Mouse (Mus musculus) midbrain, embryonic 13.5 days (tissue): ENCODE data around the gene Tbl3. TPM values are rescaled to one million over a fixed set of nuclear protein-coding genes. Genes with fewer than 3 reads are reported as not detected.

Experiments
- ATAC-seq: fragments of 200-750 bp; cut with Nextera tagmentation; 2 replicates; pipeline ENCODE4 v1.8.0; 2017; ENCODE audit warnings: mild to moderate bottlenecking, moderate TSS enrichment, moderate library complexity
- H3K27ac ChIP-seq: fragments of 300-500 bp; sonication (generic); 2 replicates; pipeline ENCODE4 v1.5.1; 2015; ENCODE audit warnings: inconsistent platforms, mild to moderate bottlenecking, moderate library complexity
- H3K27me3 ChIP-seq: fragments of 300-500 bp; sonication (generic); 2 replicates; pipeline ENCODE4 v1.6.1; 2015; ENCODE audit warnings: mild to moderate bottlenecking, inconsistent platforms
- H3K36me3 ChIP-seq: fragments of 300-500 bp; sonication (generic); 2 replicates; pipeline ENCODE4 v1.6.1; 2015; ENCODE audit warnings: mild to moderate bottlenecking, inconsistent platforms
- H3K4me1 ChIP-seq: fragments of 300-500 bp; sonication (generic); replicated peaks from 2 replicates; pipeline ENCODE4 v1.6.1; 2015; ENCODE audit warnings: inconsistent platforms
- H3K4me2 ChIP-seq: fragments of 300-500 bp; sonication (generic); replicated peaks from 2 replicates; pipeline ENCODE4 v1.6.1; 2015; ENCODE audit warnings: moderate library complexity, mild to moderate bottlenecking, inconsistent platforms
- H3K4me3 ChIP-seq: fragments of 300-500 bp; sonication (generic); replicated peaks from 2 replicates; pipeline ENCODE4 v1.5.1; 2015; ENCODE audit warnings: mild to moderate bottlenecking, inconsistent platforms
- H3K9ac ChIP-seq: fragments of 300-500 bp; sonication (generic); replicated peaks from 2 replicates; pipeline ENCODE4 v1.6.1; 2015; ENCODE audit warnings: mild to moderate bottlenecking, inconsistent platforms
- H3K9me3 ChIP-seq: fragments of 300-500 bp; sonication (generic); 2 replicates; pipeline ENCODE4 v1.6.1; 2016; ENCODE audit warnings: mild to moderate bottlenecking, inconsistent platforms
- WGBS: fragments of 180-500 bp; shearing (Covaris S2); methylation state at CpG from one replicate; pipeline ENCODE4 v1.1.7; 2015; 5-methylcytosine and 5-hydroxymethylcytosine counted together
- polyA plus RNA-seq: library from polyadenylated mRNA; unstranded; fragments of >200 nt; fragmentation: Nextera tagmentation; extraction: Ambion mirVana; gene quantifications from 2 replicates; pipeline ENCODE4 v1.2.1, GENCODE M21; 2015

Gene Tbl3
- polyA plus RNA-seq, 1 experiment from 2014 or later: 84.3 TPM

- no peak for ATAC-seq
- H3K4me1 ChIP-seq: peaks cover 19% of the 10 kb centered on the region
- H3K36me3 ChIP-seq: peaks cover 20% of the 10 kb centered on the region
- H3K4me2 ChIP-seq: peak overlapping the region; percentile 89; the same call in 1 of the 2 replicates
- no peaks in the 10 kb centered on the region for H3K27me3 ChIP-seq
- no peak overlapping the region for H3K4me3 ChIP-seq
- H3K27ac ChIP-seq: no peak overlapping the region
- H3K9me3 ChIP-seq: no peaks in the 10 kb centered on the region
- WGBS: 36% methylated on average over 2 of the region's 2 CpGs
- H3K9ac ChIP-seq: no peak overlapping the region
These were observed 1.2 kb upstream of the Tbl3 start for GRCm38 (mm10) chr17:24708646-24709045.

- H3K27me3 ChIP-seq: no peaks in the 10 kb centered on the region
- peak; percentile 72 for ATAC-seq
- 6% methylated on average over 24 of the region's 24 CpGs for WGBS
These were observed 453 bp upstream of the Tbl3 start for GRCm38 (mm10) chr17:24707801-24708425.

GRCm38 (mm10) chr17:24705821-24706220, 1.6 kb downstream of the Tbl3 start:
- Histone ChIP-seq H3K9ac (no peak overlapping the region), H3K27me3 (no peaks in the 10 kb centered on the region), H3K36me3 (peaks cover 45% of the 10 kb centered on the region), H3K4me2 (no peak overlapping the region), H3K27ac (no peak overlapping the region), H3K4me1 (peaks cover 19% of the 10 kb centered on the region), H3K9me3 (no peaks in the 10 kb centered on the region), H3K4me3 (no peak overlapping the region)
- ATAC-seq: no peak
- 89% methylated on average over 3 of the region's 3 CpGs for WGBS

More at GRCm38 (mm10) chr17:24707801-24708425, 453 bp upstream of the Tbl3 start:
- Histone ChIP-seq H3K9me3 (no peaks in the 10 kb centered on the region), H3K4me1 (peaks cover 19% of the 10 kb centered on the region), H3K27ac (peak overlapping the region; percentile 70), H3K9ac (peak overlapping the region; percentile 71), H3K4me3 (peak overlapping the region; percentile 64), H3K36me3 (peaks cover 24% of the 10 kb centered on the region), H3K4me2 (peak overlapping the region; percentile 89)

GRCm38 (mm10) chr17:24701251-24701650, 6.2 kb downstream of the Tbl3 start:
- Histone ChIP-seq H3K4me1 (peaks cover 15% of the 10 kb centered on the region), H3K4me2 (no peak overlapping the region), H3K4me3 (no peak overlapping the region), H3K9ac (no peak overlapping the region), H3K27ac (no peak overlapping the region), H3K9me3 (no peaks in the 10 kb centered on the region), H3K27me3 (no peaks in the 10 kb centered on the region; the same call in 1 of the 2 replicates), H3K36me3 (peaks cover 61% of the 10 kb centered on the region)
- no peak for ATAC-seq
- WGBS: 92% methylated on average over 9 of the region's 9 CpGs

- ATAC-seq: no peak
- no peak overlapping the region for H3K4me2 ChIP-seq
- no peak overlapping the region for H3K9ac ChIP-seq
- no peaks in the 10 kb centered on the region for H3K9me3 ChIP-seq
- 85% methylated on average over 2 of the region's 2 CpGs for WGBS
- H3K4me3 ChIP-seq: no peak overlapping the region
- H3K4me1 ChIP-seq: peaks cover 20% of the 10 kb centered on the region
- H3K27ac ChIP-seq: no peak overlapping the region
- H3K27me3 ChIP-seq: no peaks in the 10 kb centered on the region; the same call in 1 of the 2 replicates
- peaks cover 49% of the 10 kb centered on the region for H3K36me3 ChIP-seq
These were observed 8.0 kb downstream of the Tbl3 start for GRCm38 (mm10) chr17:24699473-24699872.

- Histone ChIP-seq H3K27me3 (no peaks in the 10 kb centered on the region; the same call in 1 of the 2 replicates), H3K4me3 (no peak overlapping the region), H3K4me1 (peaks cover 24% of the 10 kb centered on the region), H3K9ac (0 out of 2 replicates have a peak overlapping the region, but pooled peaks have one; percentile 19), H3K4me2 (no peak overlapping the region), H3K9me3 (no peaks in the 10 kb centered on the region), H3K36me3 (peaks cover 42% of the 10 kb centered on the region), H3K27ac (no peak overlapping the region)
- WGBS: 68% methylated on average over 9 of the region's 9 CpGs
- ATAC-seq: no peak
These were observed 8.7 kb downstream of the Tbl3 start for GRCm38 (mm10) chr17:24698715-24699114.

- no peak for ATAC-seq
- Histone ChIP-seq H3K27me3 (no peaks in the 10 kb centered on the region; the same call in 1 of the 2 replicates), H3K27ac (no peak overlapping the region), H3K9ac (no peak overlapping the region), H3K4me1 (peaks cover 24% of the 10 kb centered on the region), H3K4me3 (no peak overlapping the region), H3K4me2 (no peak overlapping the region), H3K9me3 (no peaks in the 10 kb centered on the region), H3K36me3 (peaks cover 42% of the 10 kb centered on the region)
- 22% methylated on average over 5 of the region's 5 CpGs for WGBS
These were observed 9.5 kb downstream of the Tbl3 start for GRCm38 (mm10) chr17:24697985-24698384.

GRCm38 (mm10) chr17:24696011-24696697, 11.3 kb downstream of the Tbl3 start, which contains the start of the genes Gfer and Noxo1:
Gene Gfer (minus strand): TSS chr17:24696156.
Gene Noxo1 (plus strand): TSS chr17:24696234.
- no peaks in the 10 kb centered on the region for H3K9me3 ChIP-seq
- H3K36me3 ChIP-seq: peaks cover 36% of the 10 kb centered on the region
- H3K27ac ChIP-seq: peak within 1 kb of the TSS; percentile 90
- peak within 1 kb of the TSS; percentile 82 for H3K9ac ChIP-seq
- peak within 1 kb of the TSS; percentile 73 for H3K4me3 ChIP-seq
- peaks cover under 1% of the 10 kb centered on the region for H3K27me3 ChIP-seq
- ATAC-seq: peak; percentile 92
- under 1% methylated on average over 57 of the region's 76 CpGs for WGBS
- H3K4me2 ChIP-seq: peak within 1 kb of the TSS; percentile 68
- peaks cover 26% of the 10 kb centered on the region for H3K4me1 ChIP-seq

GRCm38 (mm10) chr17:24695326-24696010, 12.0 kb downstream of the Tbl3 start:
- 8% methylated on average over 45 of the region's 51 CpGs for WGBS
- H3K4me1 ChIP-seq: peaks cover 33% of the 10 kb centered on the region
- ATAC-seq: no peak; the same call in none of the 2 replicates
- peaks cover 29% of the 10 kb centered on the region for H3K36me3 ChIP-seq
- H3K9ac ChIP-seq: peak overlapping the region; percentile 82
- H3K27me3 ChIP-seq: peaks cover 8% of the 10 kb centered on the region
- no peaks in the 10 kb centered on the region for H3K9me3 ChIP-seq
- peak overlapping the region; percentile 68 for H3K4me2 ChIP-seq
- H3K27ac ChIP-seq: peak overlapping the region; percentile 90
- peak overlapping the region; percentile 73 for H3K4me3 ChIP-seq

GRCm38 (mm10) chr17:24692385-24692784, 15.1 kb downstream of the Tbl3 start:
- no peak for ATAC-seq
- Histone ChIP-seq H3K9me3 (no peaks in the 10 kb centered on the region), H3K4me2 (no peak overlapping the region), H3K27me3 (peaks cover 31% of the 10 kb centered on the region), H3K4me1 (peaks cover 60% of the 10 kb centered on the region), H3K36me3 (peaks cover 17% of the 10 kb centered on the region), H3K9ac (no peak overlapping the region), H3K4me3 (no peak overlapping the region), H3K27ac (no peak overlapping the region)
- WGBS: 90% methylated on average over 5 of the region's 5 CpGs

- Histone ChIP-seq H3K4me3 (peak within 1 kb of the TSS; percentile 81), H3K27me3 (peaks cover 45% of the 10 kb centered on the region), H3K36me3 (peaks cover 25% of the 10 kb centered on the region), H3K4me2 (peak within 1 kb of the TSS; percentile 79), H3K9ac (peak within 1 kb of the TSS; percentile 93), H3K27ac (peak within 1 kb of the TSS; percentile 87), H3K9me3 (no peaks in the 10 kb centered on the region), H3K4me1 (peaks cover 47% of the 10 kb centered on the region)
- peak; percentile 64 for ATAC-seq
- 1% methylated on average over 55 of the region's 55 CpGs for WGBS
These were observed 18.0 kb downstream of the Tbl3 start, which contains the start of gene Syngr3 for GRCm38 (mm10) chr17:24689251-24690081. Gene Syngr3 (minus strand): TSS chr17:24689955.
